Mouse (Mus musculus) testis, adult 2 months (tissue): ENCODE data around the gene Msrb3. TPM values are rescaled to one million over a fixed set of nuclear protein-coding genes. Genes with fewer than 3 reads are reported as not detected.

Source experiments
- H3K27ac ChIP-seq: fragments of 200-500 bp; 2 replicates; pipeline ENCODE4 v1.5.1; 2012; ENCODE audit warnings: low read depth, low read length; ENCODE audit not compliant: control insufficient read depth, insufficient read depth
- H3K27me3 ChIP-seq: fragments of 200-500 bp; 2 replicates; pipeline ENCODE4 v1.6.1; 2012; ENCODE audit warnings: mild to moderate bottlenecking, low read length, moderate library complexity; ENCODE audit not compliant: control insufficient read depth, insufficient read depth
- H3K36me3 ChIP-seq: fragments of 200-500 bp; 2 replicates; pipeline ENCODE4 v1.6.1; 2012; ENCODE audit warnings: mild to moderate bottlenecking, low read length; ENCODE audit not compliant: control insufficient read depth, insufficient read depth
- H3K4me1 ChIP-seq: fragments of 200-500 bp; 2 replicates; pipeline ENCODE4 v1.6.1; 2012; ENCODE audit warnings: low read length; ENCODE audit not compliant: control insufficient read depth, insufficient read depth
- H3K4me3 ChIP-seq: fragments of 200-500 bp; 2 replicates; pipeline ENCODE4 v1.5.1; 2012; ENCODE audit warnings: low read depth, mild to moderate bottlenecking, low read length, moderate library complexity, mixed read lengths; ENCODE audit not compliant: control insufficient read depth
- CTCF ChIP-seq: fragments of 200-500 bp; IDR thresholded peaks from 2 replicates; pipeline ENCODE4 v1.5.1; 2012; ENCODE audit warnings: low read depth, mild to moderate bottlenecking, inconsistent platforms, low read length, moderate library complexity; ENCODE audit not compliant: control insufficient read depth, insufficient read depth, insufficient replicate concordance
- POLR2A ChIP-seq: fragments of 200-500 bp; IDR thresholded peaks from 2 replicates; pipeline ENCODE4 v1.6.1; 2012; ENCODE audit warnings: low read depth, mild to moderate bottlenecking, inconsistent platforms, low read length, moderate library complexity; ENCODE audit not compliant: control insufficient read depth
- polyA plus RNA-seq: library from polyadenylated mRNA; depleted of rRNA; stranded (reverse); fragments of >200 nt; gene quantifications from 2 replicates; pipeline ENCODE4 v1.2.3, GENCODE M21; 2012

Gene Msrb3
- polyA plus RNA-seq, 1 experiment: 35.1 TPM

DNA sequence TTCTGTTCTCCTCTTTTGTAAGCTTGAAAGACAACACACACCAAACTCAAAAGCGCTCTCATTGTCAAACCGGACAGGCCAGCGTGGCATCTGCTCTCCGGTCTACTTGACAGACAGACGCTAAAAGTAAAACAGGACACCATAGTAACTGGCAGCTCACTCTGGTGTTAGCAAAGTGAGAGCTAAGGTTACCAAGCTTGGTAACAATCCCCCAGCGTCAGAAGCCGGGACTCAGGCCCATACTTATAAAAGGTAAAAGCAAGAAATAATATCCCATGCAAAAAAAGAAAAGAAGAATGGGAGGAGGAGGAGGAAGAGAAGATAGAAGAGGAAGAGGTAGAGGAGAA is 15.9 kb downstream of the Msrb3 start:
- no peak overlapping the region for H3K4me3 ChIP-seq
- H3K27ac ChIP-seq: no peak overlapping the region
- TF ChIP-seq CTCF (no peak), POLR2A (no peak)
- no peaks in the 10 kb centered on the region for H3K36me3 ChIP-seq
- peaks cover 2% of the 10 kb centered on the region for H3K4me1 ChIP-seq
- H3K27me3 ChIP-seq: no peaks in the 10 kb centered on the region

GRCm38 (mm10) chr10:120882347-120883068 is 16.4 kb downstream of the Msrb3 start:
- TF ChIP-seq CTCF: no peak
- no peak for TF ChIP-seq POLR2A
- Histone ChIP-seq H3K4me1 (peaks cover 2% of the 10 kb centered on the region), H3K27me3 (no peaks in the 10 kb centered on the region), H3K4me3 (no peak overlapping the region), H3K36me3 (no peaks in the 10 kb centered on the region), H3K27ac (no peak overlapping the region)

- TF ChIP-seq POLR2A: no peak
- Histone ChIP-seq H3K27me3 (no peaks in the 10 kb centered on the region), H3K4me3 (no peak overlapping the region), H3K27ac (no peak overlapping the region), H3K36me3 (no peaks in the 10 kb centered on the region), H3K4me1 (peaks cover 23% of the 10 kb centered on the region)
These were observed 22.2 kb downstream of the Msrb3 start for GRCm38 (mm10) chr10:120876549-120877270.

DNA sequence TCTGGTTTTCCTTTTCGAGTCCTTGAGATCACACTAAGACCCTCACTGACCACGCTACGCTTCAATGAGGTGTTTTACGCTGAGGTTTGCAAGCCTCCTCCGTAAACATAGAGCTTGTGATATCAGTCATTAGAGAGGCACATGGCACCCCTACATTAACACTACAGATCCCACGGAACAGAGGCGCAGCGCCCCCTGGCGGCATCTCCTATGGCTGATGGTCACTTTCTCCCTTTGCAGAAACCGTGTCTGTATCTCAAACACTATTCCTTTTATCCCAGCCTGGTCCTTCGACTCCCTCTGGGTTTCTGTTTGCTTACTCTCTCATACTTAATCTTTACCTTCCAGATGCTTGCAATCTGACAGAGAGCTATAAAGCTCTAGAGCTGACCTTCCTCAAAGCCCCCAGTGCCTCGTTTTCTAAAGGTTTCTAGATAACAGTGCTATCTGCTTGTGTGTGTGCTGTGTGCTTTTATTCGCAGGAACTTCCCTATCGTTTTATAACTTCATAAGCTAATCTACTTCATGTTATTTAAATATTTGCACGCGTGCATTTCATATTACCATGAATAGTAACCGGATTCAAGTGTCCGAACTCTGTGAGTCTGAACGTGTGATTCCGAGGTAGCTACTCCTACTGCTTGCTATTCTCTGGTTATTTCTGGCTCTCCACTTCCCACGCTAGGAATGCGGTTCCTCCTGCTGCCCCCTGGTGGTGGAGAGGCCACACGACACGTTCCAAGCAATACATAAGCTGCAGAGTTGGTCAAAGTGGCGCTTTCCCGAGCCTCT is 23.0 kb downstream of the Msrb3 start:
- TF ChIP-seq POLR2A (no peak), CTCF (peak; percentile 98)
- Histone ChIP-seq H3K36me3 (no peaks in the 10 kb centered on the region), H3K27me3 (no peaks in the 10 kb centered on the region), H3K4me3 (no peak overlapping the region), H3K27ac (no peak overlapping the region), H3K4me1 (peaks cover 26% of the 10 kb centered on the region)

DNA sequence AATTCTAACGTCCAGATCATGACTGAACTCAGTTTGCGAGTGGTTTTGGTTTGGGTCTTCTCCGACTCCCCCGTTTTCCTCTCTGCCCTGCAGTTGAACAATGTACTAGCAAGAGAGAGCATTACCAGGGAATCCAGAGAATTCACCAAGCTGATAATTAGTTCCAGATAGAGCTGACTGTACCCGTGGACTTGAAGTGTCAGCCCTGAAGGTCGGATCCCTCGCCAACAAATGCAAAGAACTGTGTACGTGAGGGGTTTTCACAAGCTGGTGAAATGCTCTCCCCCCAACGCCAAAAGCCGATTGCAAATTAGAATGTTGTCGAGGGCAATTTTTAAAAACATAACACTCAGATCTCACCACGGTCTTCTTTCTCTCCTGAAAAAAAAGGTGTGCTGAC is 24.6 kb downstream of the Msrb3 start:
- H3K4me3 ChIP-seq: no peak overlapping the region
- no peak overlapping the region for H3K27ac ChIP-seq
- no peaks in the 10 kb centered on the region for H3K27me3 ChIP-seq
- no peak for TF ChIP-seq CTCF
- TF ChIP-seq POLR2A: no peak
- peaks cover 31% of the 10 kb centered on the region for H3K4me1 ChIP-seq
- H3K36me3 ChIP-seq: no peaks in the 10 kb centered on the region

DNA sequence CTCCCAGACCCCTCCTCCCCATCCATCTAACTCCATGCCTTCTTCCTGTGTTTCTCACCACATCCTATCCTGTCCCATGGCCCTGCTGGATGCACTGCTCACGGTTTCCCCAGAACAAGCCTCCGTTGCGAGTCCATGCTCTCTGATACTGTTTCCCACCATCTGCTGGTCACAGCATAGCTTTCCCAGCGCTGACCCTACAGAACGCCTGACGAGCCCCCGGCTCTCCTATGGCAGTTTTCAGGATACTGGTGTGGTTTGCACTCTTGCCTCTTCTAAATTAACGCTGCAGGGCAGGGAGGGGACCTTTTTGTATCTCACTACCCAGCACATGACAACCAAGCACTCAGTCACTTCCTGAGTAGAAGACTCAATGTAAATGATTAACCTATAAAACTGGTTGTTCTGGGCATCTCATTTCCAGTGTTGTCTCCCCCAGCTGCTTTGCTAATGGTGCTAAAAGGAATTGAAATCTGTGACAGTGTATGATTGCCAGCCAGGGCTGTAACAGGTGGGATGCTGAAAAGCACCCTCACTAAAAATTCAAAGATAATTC is 25.2 kb downstream of the Msrb3 start:
- no peaks in the 10 kb centered on the region for H3K36me3 ChIP-seq
- H3K4me3 ChIP-seq: no peak overlapping the region
- no peak for TF ChIP-seq POLR2A
- no peak for TF ChIP-seq CTCF
- H3K4me1 ChIP-seq: peaks cover 33% of the 10 kb centered on the region
- no peaks in the 10 kb centered on the region for H3K27me3 ChIP-seq
- no peak overlapping the region for H3K27ac ChIP-seq

DNA sequence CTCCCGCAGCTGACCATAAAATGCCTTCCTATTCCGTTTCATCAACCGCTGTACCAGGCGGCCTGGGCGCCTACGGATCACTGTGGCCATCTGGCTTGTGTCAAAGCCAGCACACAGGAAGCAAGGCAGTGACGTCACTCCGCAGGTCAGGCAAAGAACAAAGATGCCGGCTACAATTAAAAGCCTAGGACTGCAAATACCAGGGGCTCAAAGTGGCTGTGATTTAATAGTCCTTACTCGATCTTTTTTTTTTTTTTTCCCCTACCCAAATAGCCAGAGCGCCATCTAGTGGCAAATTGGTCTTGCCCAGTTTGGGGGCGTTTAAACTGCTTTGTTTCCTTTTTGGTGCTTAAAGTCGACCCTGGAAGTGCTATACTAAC is 26.4 kb downstream of the Msrb3 start:
- H3K27me3 ChIP-seq: no peaks in the 10 kb centered on the region
- no peak for TF ChIP-seq CTCF
- no peak for TF ChIP-seq POLR2A
- H3K4me3 ChIP-seq: peak overlapping the region; percentile 10
- H3K27ac ChIP-seq: no peak overlapping the region
- H3K4me1 ChIP-seq: peaks cover 33% of the 10 kb centered on the region
- no peaks in the 10 kb centered on the region for H3K36me3 ChIP-seq
